Mouse (Mus musculus) lung, postnatal 0 days (tissue): Measurements from ENCODE around the gene Snapc3.

Experiments used
- CTCF ChIP-seq: IDR thresholded peaks from 2 replicates; pipeline ENCODE4 v1.5.1; 2016; ENCODE audit warnings: antibody characterized with exemption, mild to moderate bottlenecking
- EP300 ChIP-seq: IDR thresholded peaks from 2 replicates; pipeline ENCODE4 v1.6.1; 2016; ENCODE audit warnings: antibody characterized with exemption, mild to moderate bottlenecking, control low read depth

DNA sequence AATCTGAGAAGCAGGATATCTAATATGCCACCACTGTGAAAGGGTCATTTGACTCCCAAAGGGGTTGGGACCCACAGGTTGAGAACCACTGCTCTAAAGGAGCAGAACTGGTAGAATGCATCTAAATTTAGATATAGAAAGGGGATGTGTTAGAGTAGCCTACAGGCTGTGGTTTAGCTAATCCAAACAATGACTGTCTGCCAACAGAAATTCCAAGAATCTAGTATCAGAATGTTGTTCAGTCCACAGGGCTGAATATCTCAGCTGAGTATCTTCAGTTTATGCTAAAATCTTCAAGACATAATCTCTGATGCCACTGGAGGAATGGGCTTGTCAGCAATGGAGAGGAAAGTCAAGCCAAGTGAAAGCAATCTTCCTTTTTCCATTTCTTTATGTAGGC, 38.5 kb upstream of the Snapc3 start:
- TF ChIP-seq EP300, result no peak
- no peak for TF ChIP-seq CTCF
